Mouse (Mus musculus) liver, embryonic 16.5 days (tissue): ENCODE measurements at regions not wholly inside any gene's neighbourhood (a gene's known extent, or its start where the extent isn't known, plus 50 kb on each side); places are given as distances from the start of the nearest gene placed in this dataset.

Experiments
- ATAC-seq: fragments of 200-750 bp; cut with Nextera tagmentation; 2 replicates; pipeline ENCODE4 v1.8.0; 2017; ENCODE audit warnings: low read depth, mild to moderate bottlenecking, moderate number of reproducible peaks, moderate library complexity
- H3K27ac ChIP-seq: fragments of 300-500 bp; sonication (generic); 2 replicates; pipeline ENCODE4 v1.5.1; 2014; ENCODE audit warnings: mild to moderate bottlenecking, low read length
- H3K27me3 ChIP-seq: fragments of 300-500 bp; sonication (generic); 2 replicates; pipeline ENCODE4 v1.6.1; 2014; ENCODE audit warnings: low read depth, low read length, mixed read lengths; ENCODE audit not compliant: control insufficient read depth, insufficient read depth
- H3K36me3 ChIP-seq: fragments of 300-500 bp; sonication (generic); 2 replicates; pipeline ENCODE4 v1.6.1; 2014; ENCODE audit warnings: mild to moderate bottlenecking; ENCODE audit not compliant: control insufficient read depth, insufficient read depth
- H3K4me1 ChIP-seq: fragments of 300-500 bp; sonication (generic); 2 replicates; pipeline ENCODE4 v1.6.1; 2014; ENCODE audit warnings: low read depth, low read length, mixed read lengths; ENCODE audit not compliant: control insufficient read depth
- H3K4me2 ChIP-seq: fragments of 300-500 bp; sonication (generic); 2 replicates; pipeline ENCODE4 v1.6.1; 2014; ENCODE audit warnings: low read depth, low read length, mixed read lengths
- H3K4me3 ChIP-seq: fragments of 300-500 bp; sonication (generic); 2 replicates; pipeline ENCODE4 v1.5.1; 2014; ENCODE audit warnings: low read depth, mild to moderate bottlenecking, low read length
- H3K9ac ChIP-seq: fragments of 300-500 bp; sonication (generic); 2 replicates; pipeline ENCODE4 v1.6.1; 2014; ENCODE audit warnings: low read depth, low read length
- H3K9me3 ChIP-seq: fragments of 300-500 bp; sonication (generic); replicated peaks from 2 replicates; pipeline ENCODE4 v1.6.1; 2016; ENCODE audit warnings: low read length; ENCODE audit not compliant: control insufficient read depth
- WGBS: fragments of 180-500 bp; shearing (Covaris S2); extraction: QIAGEN DNeasy Blood & Tissue Kit; methylation state at CpG from one replicate; pipeline ENCODE4 v1.1.7; 2014; ENCODE audit not compliant: insufficient replicate concordance; 5-methylcytosine and 5-hydroxymethylcytosine counted together

DNA sequence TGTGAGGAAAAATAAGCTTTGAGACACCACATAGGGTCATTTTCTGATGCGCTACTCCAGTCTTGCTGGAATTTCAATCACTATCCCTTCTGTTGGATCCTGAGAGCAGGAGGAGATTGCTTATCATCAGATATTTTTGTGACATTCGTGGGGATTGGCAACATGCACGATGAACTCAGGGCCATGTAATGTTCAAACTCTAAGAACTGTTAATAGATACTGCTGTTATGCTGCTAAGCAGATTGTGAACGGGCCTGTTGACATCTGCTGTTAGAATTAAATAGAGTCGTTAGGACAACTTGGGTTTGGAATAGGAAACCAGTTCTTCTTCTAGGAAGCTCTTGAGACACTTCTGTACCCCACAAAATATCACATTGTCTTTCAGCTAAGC, 876.9 kb downstream of the Epha4 start:
- H3K4me1 ChIP-seq, result no peaks in the 10 kb centered on the region

GRCm38 (mm10) chr1:76641181-76641711, 873.6 kb downstream of the Epha4 start:
- Histone ChIP-seq H3K9ac (no peak overlapping the region), H3K4me2 (no peak overlapping the region), H3K36me3 (no peaks in the 10 kb centered on the region), H3K4me3 (no peak overlapping the region), H3K9me3 (no peaks in the 10 kb centered on the region), H3K27ac (no peak overlapping the region), H3K4me1 (no peaks in the 10 kb centered on the region), H3K27me3 (no peaks in the 10 kb centered on the region)
- ATAC-seq, result no peak
- 42% methylated on average over 3 of the region's 3 CpGs for WGBS

More for the DNA sequence above, 876.9 kb downstream of the Epha4 start:
- H3K27ac ChIP-seq, result no peak overlapping the region
- H3K4me3 ChIP-seq, result no peak overlapping the region
- ATAC-seq, result no peak
- H3K36me3 ChIP-seq, result no peaks in the 10 kb centered on the region
- H3K27me3 ChIP-seq, result no peaks in the 10 kb centered on the region
- no peak overlapping the region for H3K9ac ChIP-seq
- WGBS, result 67% methylated on average over 5 of the region's 5 CpGs
- H3K4me2 ChIP-seq, result no peak overlapping the region
- no peaks in the 10 kb centered on the region for H3K9me3 ChIP-seq

DNA sequence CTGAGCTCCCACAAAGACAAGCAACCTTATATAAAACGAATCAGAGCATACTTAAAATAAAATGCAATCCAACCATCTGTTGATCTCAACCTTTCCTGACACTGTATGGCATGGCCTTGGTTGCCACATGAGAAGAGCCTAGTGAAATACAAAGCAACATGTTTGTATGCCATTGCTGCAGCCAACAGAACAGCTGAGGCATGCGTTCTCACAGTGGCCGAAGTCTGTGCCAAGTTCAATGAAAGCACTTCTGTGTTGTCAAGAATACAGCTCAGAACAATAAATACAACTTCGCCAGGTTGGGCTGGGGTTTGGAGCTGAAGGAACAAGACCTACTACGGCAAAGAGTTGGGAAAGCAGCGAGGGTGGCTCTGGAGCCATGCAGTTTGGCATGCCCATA, 872.2 kb downstream of the Epha4 start:
- Histone ChIP-seq H3K27me3 (no peaks in the 10 kb centered on the region), H3K4me2 (no peak overlapping the region), H3K9me3 (no peaks in the 10 kb centered on the region), H3K4me3 (no peak overlapping the region), H3K4me1 (no peaks in the 10 kb centered on the region), H3K27ac (no peak overlapping the region), H3K36me3 (no peaks in the 10 kb centered on the region), H3K9ac (no peak overlapping the region)
- no peak for ATAC-seq
- 65% methylated on average over 6 of the region's 6 CpGs for WGBS

DNA sequence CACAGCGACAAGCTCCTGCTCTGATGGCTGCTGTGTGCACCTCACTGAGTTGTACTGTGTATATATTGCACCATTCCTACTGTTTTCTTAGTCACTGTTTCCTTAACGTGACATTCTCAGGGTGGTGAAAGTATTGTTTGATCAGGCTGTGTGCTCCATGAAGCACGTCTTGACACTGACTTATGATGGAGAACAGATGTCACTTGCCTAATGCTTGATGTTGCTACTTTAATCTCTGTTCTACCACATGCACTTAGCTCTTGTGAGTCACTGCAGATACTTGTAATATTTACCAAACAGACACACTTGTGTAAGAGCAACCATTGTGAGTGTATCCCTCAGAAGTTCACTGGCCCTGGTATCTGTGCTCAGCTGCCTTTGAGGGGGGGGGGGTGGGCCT, 870.0 kb downstream of the Epha4 start:
- no peak for ATAC-seq

DNA sequence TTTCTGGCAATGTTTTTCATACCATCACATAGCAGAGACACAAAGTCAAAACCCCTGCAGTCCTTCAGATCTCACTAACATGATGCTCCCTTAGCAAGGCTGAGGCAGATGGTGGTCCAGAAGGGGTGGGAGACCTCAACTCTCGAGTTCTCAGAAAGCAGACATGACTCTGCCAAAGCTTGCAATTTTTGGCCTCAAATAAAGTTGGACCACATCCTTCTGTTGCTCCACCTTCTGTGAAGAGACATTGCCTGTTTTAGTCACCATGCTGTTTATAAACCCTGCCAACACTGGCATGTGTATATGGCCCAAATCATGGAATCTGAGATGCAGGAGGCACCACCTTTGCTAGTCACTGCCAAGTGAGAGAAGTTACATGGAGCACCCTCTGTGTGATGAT, 860.1 kb downstream of the Epha4 start:
- Histone ChIP-seq H3K27ac (no peak overlapping the region), H3K4me3 (no peak overlapping the region), H3K4me1 (no peaks in the 10 kb centered on the region), H3K36me3 (no peaks in the 10 kb centered on the region), H3K9ac (no peak overlapping the region), H3K4me2 (no peak overlapping the region), H3K27me3 (no peaks in the 10 kb centered on the region), H3K9me3 (no peaks in the 10 kb centered on the region)
- 28% methylated on average over 1 of the region's 1 CpGs for WGBS
- ATAC-seq, result no peak

More for the DNA sequence above, 870.0 kb downstream of the Epha4 start:
- no peaks in the 10 kb centered on the region for H3K4me1 ChIP-seq
- H3K9ac ChIP-seq, result no peak overlapping the region
- no peaks in the 10 kb centered on the region for H3K36me3 ChIP-seq
- no peaks in the 10 kb centered on the region for H3K9me3 ChIP-seq
- no peak overlapping the region for H3K27ac ChIP-seq
- H3K4me2 ChIP-seq, result no peak overlapping the region
- no peaks in the 10 kb centered on the region for H3K27me3 ChIP-seq
- 49% methylated on average over 3 of the region's 3 CpGs for WGBS
- H3K4me3 ChIP-seq, result no peak overlapping the region

DNA sequence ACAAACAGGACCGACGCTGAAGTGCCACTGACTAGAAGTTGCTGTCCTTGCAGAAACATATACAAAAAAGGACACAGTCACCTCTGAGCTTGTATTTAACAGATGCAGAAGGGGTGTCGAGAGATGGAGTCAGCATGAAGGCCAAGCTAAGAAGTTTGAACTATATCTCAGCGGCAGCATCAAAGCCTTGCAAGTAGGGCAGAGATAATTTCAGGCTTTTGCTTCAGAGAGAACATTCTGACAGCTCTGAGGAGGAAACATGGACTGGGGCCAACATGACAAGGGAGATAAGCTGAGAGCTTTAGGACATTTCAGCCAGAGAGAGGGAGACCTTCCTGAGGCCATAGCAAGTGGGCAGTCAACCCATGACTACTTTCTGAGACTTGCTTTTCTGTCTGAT, 856.7 kb downstream of the Epha4 start:
- H3K27me3 ChIP-seq, result no peaks in the 10 kb centered on the region
- no peak for ATAC-seq
- H3K36me3 ChIP-seq, result no peaks in the 10 kb centered on the region
- H3K9me3 ChIP-seq, result no peaks in the 10 kb centered on the region
- H3K9ac ChIP-seq, result no peak overlapping the region
- H3K4me3 ChIP-seq, result no peak overlapping the region
- no peak overlapping the region for H3K4me2 ChIP-seq
- no peak overlapping the region for H3K27ac ChIP-seq
- H3K4me1 ChIP-seq, result no peaks in the 10 kb centered on the region
- 65% methylated on average over 4 of the region's 4 CpGs for WGBS

DNA sequence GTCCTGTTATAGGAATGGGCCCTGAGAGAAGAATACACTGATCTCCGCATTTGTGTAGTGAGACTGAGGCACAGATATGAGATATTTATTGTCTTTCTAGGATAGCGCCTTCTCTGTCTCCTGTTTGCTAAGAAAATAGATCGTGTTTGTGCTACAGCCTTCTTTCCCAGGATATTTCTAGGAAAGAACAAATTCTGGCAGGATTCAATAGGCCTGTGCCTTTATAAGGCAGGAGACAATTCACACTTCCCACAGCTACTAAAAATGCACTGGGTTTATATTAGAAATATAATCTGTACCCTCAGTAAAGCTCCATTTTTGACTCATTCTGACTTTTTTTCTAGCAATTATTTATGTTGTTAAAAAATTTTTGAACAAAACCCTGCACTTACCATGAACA, 854.7 kb downstream of the Epha4 start:
- H3K4me3 ChIP-seq, result no peak overlapping the region
- 65% methylated on average over 3 of the region's 3 CpGs for WGBS
- H3K9me3 ChIP-seq, result no peaks in the 10 kb centered on the region
- H3K4me1 ChIP-seq, result no peaks in the 10 kb centered on the region
- no peaks in the 10 kb centered on the region for H3K27me3 ChIP-seq
- no peaks in the 10 kb centered on the region for H3K36me3 ChIP-seq
- no peak overlapping the region for H3K9ac ChIP-seq
- no peak overlapping the region for H3K27ac ChIP-seq
- no peak for ATAC-seq
- H3K4me2 ChIP-seq, result no peak overlapping the region

- Histone ChIP-seq H3K36me3 (no peaks in the 10 kb centered on the region), H3K9me3 (no peaks in the 10 kb centered on the region), H3K4me1 (no peaks in the 10 kb centered on the region), H3K4me3 (no peak overlapping the region), H3K9ac (no peak overlapping the region), H3K27me3 (no peaks in the 10 kb centered on the region), H3K4me2 (no peak overlapping the region), H3K27ac (no peak overlapping the region)
- 69% methylated on average over 4 of the region's 4 CpGs for WGBS
- no peak for ATAC-seq
Observed at GRCm38 (mm10) chr1:76664381-76664780, 850.5 kb downstream of the Epha4 start.

DNA sequence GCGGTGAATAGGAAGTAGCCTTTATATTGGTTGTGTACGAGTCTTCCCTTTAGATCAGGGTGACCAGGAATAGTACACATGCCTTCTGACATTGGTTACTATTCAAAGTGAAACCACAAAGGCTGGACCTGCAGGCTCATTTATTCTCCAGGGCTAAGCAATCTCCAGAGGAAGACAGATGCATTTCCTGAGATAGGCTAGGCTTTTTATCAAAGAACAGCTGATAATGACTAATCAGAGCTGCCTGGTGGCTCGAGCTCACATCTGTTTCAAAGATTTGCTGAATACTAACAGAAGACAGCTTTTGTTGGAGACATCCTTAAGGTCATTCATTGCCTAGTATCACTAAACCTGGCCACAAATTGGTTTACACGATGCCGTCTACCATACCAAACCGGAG, 838.1 kb downstream of the Epha4 start:
- H3K27ac ChIP-seq, result no peak overlapping the region
- no peaks in the 10 kb centered on the region for H3K27me3 ChIP-seq
- no peaks in the 10 kb centered on the region for H3K9me3 ChIP-seq
- no peaks in the 10 kb centered on the region for H3K4me1 ChIP-seq
- H3K9ac ChIP-seq, result no peak overlapping the region
- no peak overlapping the region for H3K4me3 ChIP-seq
- no peaks in the 10 kb centered on the region for H3K36me3 ChIP-seq
- no peak for ATAC-seq
- no peak overlapping the region for H3K4me2 ChIP-seq
- 15% methylated on average over 6 of the region's 6 CpGs for WGBS
